Mouse (Mus musculus): ENCODE data around the gene Zdhhc17. TPM values are rescaled to one million over a fixed set of nuclear protein-coding genes. Genes with fewer than 3 reads are reported as not detected.

Zdhhc17 gene
- polyA plus RNA-seq, 1 experiment from 2014 or later = 45.1 TPM

GRCm38 (mm10) chr10:111024746-111025145 lies 14.8 kb upstream of the Zdhhc17 start:
- H3K4me2 ChIP-seq (replicated peaks) = no peak overlapping the region
- no peaks in the 10 kb centered on the region for H3K4me1 ChIP-seq
- H3K4me3 ChIP-seq = no peak overlapping the region
- no peaks in the 10 kb centered on the region for H3K36me3 ChIP-seq
- ATAC-seq (ENCODE audit: low FRiP score) = no peak
- no peaks in the 10 kb centered on the region for H3K27me3 ChIP-seq
- H3K9me3 ChIP-seq (replicated peaks) = no peaks in the 10 kb centered on the region
- WGBS = 71% methylated on average over 4 of the region's 4 CpGs
- H3K9ac ChIP-seq = no peak overlapping the region
- no peak overlapping the region for H3K27ac ChIP-seq

GRCm38 (mm10) chr10:111014476-111014875 lies 4.5 kb upstream of the Zdhhc17 start:
- ATAC-seq (ENCODE audit: low FRiP score) = no peak
- Histone ChIP-seq H3K9ac (no peak overlapping the region), H3K27me3 (no peaks in the 10 kb centered on the region), H3K4me1 (peaks cover 5% of the 10 kb centered on the region; the same call in 1 of the 2 replicates), H3K9me3 (replicated peaks) (no peaks in the 10 kb centered on the region), H3K4me2 (replicated peaks) (no peak overlapping the region), H3K27ac (no peak overlapping the region), H3K4me3 (no peak overlapping the region), H3K36me3 (no peaks in the 10 kb centered on the region)
- WGBS = 90% methylated on average over 17 of the region's 17 CpGs

GRCm38 (mm10) chr10:111013265-111013664 lies 3.3 kb upstream of the Zdhhc17 start:
- WGBS = 98% methylated on average over 3 of the region's 3 CpGs
- Histone ChIP-seq H3K9ac (no peak overlapping the region), H3K27me3 (no peaks in the 10 kb centered on the region), H3K4me1 (peaks cover 8% of the 10 kb centered on the region), H3K4me2 (replicated peaks) (no peak overlapping the region), H3K4me3 (no peak overlapping the region), H3K27ac (no peak overlapping the region), H3K36me3 (no peaks in the 10 kb centered on the region), H3K9me3 (replicated peaks) (no peaks in the 10 kb centered on the region)
- no peak for ATAC-seq (ENCODE audit: low FRiP score)

- no peaks in the 10 kb centered on the region for H3K27me3 ChIP-seq
- H3K4me2 ChIP-seq (replicated peaks) = no peak overlapping the region
- peaks cover 15% of the 10 kb centered on the region for H3K4me1 ChIP-seq
- no peaks in the 10 kb centered on the region for H3K36me3 ChIP-seq
- H3K27ac ChIP-seq = no peak overlapping the region
- no peaks in the 10 kb centered on the region for H3K9me3 ChIP-seq (replicated peaks)
- no peak overlapping the region for H3K4me3 ChIP-seq
- H3K9ac ChIP-seq = no peak overlapping the region
- ATAC-seq (ENCODE audit: low FRiP score) = no peak
- 55% methylated on average over 5 of the region's 5 CpGs for WGBS
Observed at GRCm38 (mm10) chr10:111012496-111013038, 2.6 kb upstream of the Zdhhc17 start.

DNA sequence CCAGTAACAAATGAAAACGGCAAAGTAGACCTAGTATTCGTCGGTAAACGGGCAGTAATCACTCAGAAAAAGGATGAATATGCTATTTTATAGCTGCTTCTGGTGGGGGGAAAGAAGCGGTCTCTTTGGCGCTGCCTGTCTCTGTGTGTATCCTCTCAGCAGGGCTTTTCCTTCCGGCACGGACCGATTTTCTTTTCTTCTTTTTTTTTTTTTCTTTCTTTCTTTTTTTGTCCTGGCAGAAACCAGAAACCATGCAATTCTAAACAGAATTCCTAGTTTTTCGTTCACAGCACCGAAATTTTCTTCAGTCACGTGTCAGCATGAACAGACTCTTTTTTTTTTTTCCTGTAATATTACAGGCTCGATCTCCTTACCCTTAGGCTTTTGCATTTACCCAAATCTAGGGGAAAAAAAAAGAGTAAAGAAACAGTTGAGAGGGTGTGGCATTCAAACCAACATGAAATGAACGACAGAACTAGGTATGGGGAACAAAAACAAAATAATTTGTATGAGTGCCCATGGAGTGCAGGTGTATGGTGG lies 1.4 kb upstream of the Zdhhc17 start:
- ATAC-seq (ENCODE audit: low FRiP score) = no peak
- H3K4me1 ChIP-seq = peaks cover 18% of the 10 kb centered on the region
- peak overlapping the region; percentile 99 for H3K27ac ChIP-seq
- peak overlapping the region; percentile 72 for H3K4me3 ChIP-seq
- H3K9me3 ChIP-seq (replicated peaks) = no peaks in the 10 kb centered on the region
- peak overlapping the region; percentile 69 for H3K4me2 ChIP-seq (replicated peaks)
- no peaks in the 10 kb centered on the region for H3K27me3 ChIP-seq
- WGBS = 2% methylated on average over 14 of the region's 14 CpGs
- H3K9ac ChIP-seq = peak overlapping the region; percentile 90
- H3K36me3 ChIP-seq = no peaks in the 10 kb centered on the region

- peak overlapping the region; percentile 72 for H3K4me3 ChIP-seq
- peak overlapping the region; percentile 99 for H3K27ac ChIP-seq
- H3K36me3 ChIP-seq = no peaks in the 10 kb centered on the region
- under 1% methylated on average over 19 of the region's 19 CpGs for WGBS
- H3K9ac ChIP-seq = peak overlapping the region; percentile 90
- peak; percentile 35; the same call in 1 of the 2 replicates for ATAC-seq (ENCODE audit: low FRiP score)
- peak overlapping the region; percentile 69 for H3K4me2 ChIP-seq (replicated peaks)
- peaks cover 23% of the 10 kb centered on the region for H3K4me1 ChIP-seq
- no peaks in the 10 kb centered on the region for H3K9me3 ChIP-seq (replicated peaks)
- H3K27me3 ChIP-seq = no peaks in the 10 kb centered on the region
Observed at GRCm38 (mm10) chr10:111010480-111011225, 713 bp upstream of the Zdhhc17 start.

DNA sequence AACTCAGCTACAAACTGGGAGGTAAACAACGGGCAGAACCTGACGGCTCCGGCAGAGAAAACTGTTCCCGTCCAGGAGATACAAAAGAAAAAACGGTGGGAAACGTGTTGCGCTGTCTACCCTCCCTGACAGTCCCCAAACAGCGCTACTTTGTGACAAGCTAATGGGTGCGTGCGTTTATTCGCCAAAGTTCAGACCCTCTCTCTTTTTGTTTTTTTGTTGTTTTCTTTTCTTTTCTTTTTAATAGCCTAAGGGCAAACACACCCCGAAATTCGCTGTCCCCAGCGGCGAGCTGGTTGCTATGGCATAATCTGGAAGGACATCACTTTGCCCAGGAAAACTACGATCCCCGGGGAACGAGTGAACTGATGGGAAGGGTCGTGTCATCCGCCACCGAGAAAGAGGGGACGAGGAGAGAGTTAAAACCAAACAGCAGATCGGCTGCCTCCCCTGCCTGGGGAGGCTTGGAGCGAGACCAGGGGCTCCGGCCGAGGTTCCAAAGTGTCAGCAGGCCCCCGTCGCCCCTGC lies 763 bp downstream of the Zdhhc17 start:
- Histone ChIP-seq H3K4me3 (peak overlapping the region; percentile 72), H3K9ac (peak overlapping the region; percentile 90), H3K36me3 (no peaks in the 10 kb centered on the region), H3K4me2 (replicated peaks) (peak overlapping the region; percentile 69), H3K27me3 (no peaks in the 10 kb centered on the region), H3K4me1 (peaks cover 25% of the 10 kb centered on the region), H3K9me3 (replicated peaks) (no peaks in the 10 kb centered on the region), H3K27ac (peak overlapping the region; percentile 99)
- ATAC-seq (ENCODE audit: low FRiP score) = no peak
- 0% methylated on average over 28 of the region's 28 CpGs for WGBS

DNA sequence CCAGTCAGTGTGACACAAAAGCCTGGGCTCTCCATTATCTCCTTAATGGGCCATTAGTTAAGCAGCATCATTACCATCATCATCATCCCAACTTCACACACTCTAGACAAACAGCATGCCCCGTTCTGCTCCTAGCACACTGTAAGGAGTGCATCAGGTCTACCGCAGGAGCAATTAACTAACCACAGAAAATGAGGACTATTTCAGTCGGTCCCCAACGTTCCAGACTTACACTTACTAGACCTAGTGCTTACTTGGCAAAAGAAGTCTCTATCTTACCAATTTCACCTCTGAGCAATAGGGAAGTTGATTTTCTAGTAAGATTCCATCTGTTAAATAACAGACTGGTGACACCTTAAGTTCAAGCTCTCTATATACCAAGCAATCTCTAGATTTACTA lies 2.3 kb downstream of the Zdhhc17 start:
- Histone ChIP-seq H3K36me3 (no peaks in the 10 kb centered on the region), H3K4me1 (peaks cover 25% of the 10 kb centered on the region), H3K9ac (no peak overlapping the region), H3K9me3 (replicated peaks) (no peaks in the 10 kb centered on the region), H3K27me3 (no peaks in the 10 kb centered on the region), H3K27ac (no peak overlapping the region), H3K4me3 (no peak overlapping the region), H3K4me2 (replicated peaks) (peak overlapping the region; percentile 69)
- ATAC-seq (ENCODE audit: low FRiP score) = no peak
- WGBS = 79% methylated on average over 4 of the region's 4 CpGs

DNA sequence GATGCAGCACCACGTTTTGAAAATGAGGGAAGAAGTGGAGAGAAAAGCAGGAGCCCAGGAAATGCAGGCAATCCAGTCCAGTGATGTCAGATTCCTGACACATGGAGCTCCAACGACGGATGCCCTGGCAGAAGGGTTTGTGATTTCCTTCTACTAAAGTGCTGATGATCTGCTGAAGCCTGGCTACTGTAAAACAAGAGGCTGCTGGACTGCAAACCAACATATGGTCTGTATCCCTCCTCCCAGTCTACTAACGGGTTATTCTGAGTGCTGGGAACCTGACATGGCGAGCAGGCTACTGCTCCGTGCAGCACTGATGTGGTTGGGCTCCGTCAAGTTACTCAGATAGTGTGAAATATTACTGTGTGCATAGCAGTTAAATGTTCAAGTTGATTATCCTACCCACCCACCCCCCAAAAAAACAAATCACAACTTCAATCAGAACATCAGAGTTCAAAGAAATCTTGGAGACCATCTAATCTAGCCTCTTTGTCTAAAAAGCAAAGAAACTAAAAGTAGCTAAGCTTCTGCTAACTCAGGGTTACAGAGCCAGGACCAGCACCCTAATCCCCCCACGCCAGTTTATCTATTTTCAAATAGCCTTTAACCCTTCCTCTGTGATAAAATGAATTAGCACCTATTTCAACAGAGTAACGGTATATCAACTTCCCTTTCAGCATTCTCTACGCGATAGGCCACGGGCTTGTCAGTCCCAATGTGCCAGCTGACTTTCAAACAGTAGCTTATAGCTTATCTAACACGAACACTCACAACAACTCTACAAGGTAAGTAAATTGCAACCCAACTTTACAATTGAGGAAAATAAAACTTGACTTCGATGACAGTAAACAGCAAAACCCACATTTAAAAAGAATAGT lies 4.1 kb downstream of the Zdhhc17 start:
- peaks cover 20% of the 10 kb centered on the region for H3K4me1 ChIP-seq
- ATAC-seq (ENCODE audit: low FRiP score) = no peak
- no peak overlapping the region for H3K9ac ChIP-seq
- no peak overlapping the region for H3K27ac ChIP-seq
- WGBS = 83% methylated on average over 14 of the region's 14 CpGs
- H3K27me3 ChIP-seq = no peaks in the 10 kb centered on the region
- H3K36me3 ChIP-seq = no peaks in the 10 kb centered on the region
- H3K4me3 ChIP-seq = no peak overlapping the region
- no peak overlapping the region for H3K4me2 ChIP-seq (replicated peaks)
- no peaks in the 10 kb centered on the region for H3K9me3 ChIP-seq (replicated peaks)

GRCm38 (mm10) chr10:111004220-111004619 lies 5.7 kb downstream of the Zdhhc17 start:
- H3K4me2 ChIP-seq (replicated peaks) = no peak overlapping the region
- H3K9ac ChIP-seq = no peak overlapping the region
- 96% methylated on average over 6 of the region's 6 CpGs for WGBS
- ATAC-seq (ENCODE audit: low FRiP score) = no peak
- no peak overlapping the region for H3K27ac ChIP-seq
- no peaks in the 10 kb centered on the region for H3K9me3 ChIP-seq (replicated peaks)
- no peaks in the 10 kb centered on the region for H3K27me3 ChIP-seq
- peaks cover 20% of the 10 kb centered on the region for H3K4me1 ChIP-seq
- no peaks in the 10 kb centered on the region for H3K36me3 ChIP-seq
- no peak overlapping the region for H3K4me3 ChIP-seq

GRCm38 (mm10) chr10:110999201-110999600 lies 10.7 kb downstream of the Zdhhc17 start:
- Histone ChIP-seq H3K27ac (no peak overlapping the region), H3K9ac (no peak overlapping the region), H3K4me3 (no peak overlapping the region), H3K4me2 (replicated peaks) (no peak overlapping the region), H3K36me3 (no peaks in the 10 kb centered on the region), H3K4me1 (0 out of 2 replicates have a peak, but pooled peaks cover 8% of the 10 kb centered on the region), H3K27me3 (no peaks in the 10 kb centered on the region), H3K9me3 (replicated peaks) (no peaks in the 10 kb centered on the region)
- WGBS = 80% methylated on average over 5 of the region's 5 CpGs
- no peak for ATAC-seq (ENCODE audit: low FRiP score)

DNA sequence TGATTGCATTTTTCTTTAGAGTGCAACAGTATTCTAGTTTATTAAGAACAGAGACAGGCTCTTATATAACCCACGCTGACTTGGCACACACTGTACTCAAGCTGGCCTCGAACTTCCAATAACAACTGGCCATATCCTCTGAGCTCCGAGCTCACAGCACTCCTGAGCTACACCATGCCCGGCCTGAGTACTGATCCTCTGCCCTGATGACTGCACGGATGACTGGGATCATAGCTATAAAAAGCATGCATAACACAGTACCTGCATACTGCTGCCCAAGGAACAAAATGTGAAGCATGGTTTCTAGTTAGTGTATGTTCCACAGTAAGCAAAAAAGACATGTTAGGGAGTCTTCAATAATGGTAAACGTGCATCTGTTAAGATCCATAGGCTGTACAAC lies 12.8 kb downstream of the Zdhhc17 start:
- ATAC-seq (ENCODE audit: low FRiP score) = no peak
- H3K4me1 ChIP-seq = peaks cover 12% of the 10 kb centered on the region
- H3K36me3 ChIP-seq = no peaks in the 10 kb centered on the region
- H3K27ac ChIP-seq = no peak overlapping the region
- no peaks in the 10 kb centered on the region for H3K9me3 ChIP-seq (replicated peaks)
- WGBS = 87% methylated on average over 6 of the region's 6 CpGs
- no peak overlapping the region for H3K4me2 ChIP-seq (replicated peaks)
- no peak overlapping the region for H3K4me3 ChIP-seq
- H3K27me3 ChIP-seq = no peaks in the 10 kb centered on the region
- H3K9ac ChIP-seq = no peak overlapping the region; the same call in 1 of the 2 replicates
